Comparison of ENCODE assay signal across 9 mouse cellular contexts in the genomic region with DNA sequence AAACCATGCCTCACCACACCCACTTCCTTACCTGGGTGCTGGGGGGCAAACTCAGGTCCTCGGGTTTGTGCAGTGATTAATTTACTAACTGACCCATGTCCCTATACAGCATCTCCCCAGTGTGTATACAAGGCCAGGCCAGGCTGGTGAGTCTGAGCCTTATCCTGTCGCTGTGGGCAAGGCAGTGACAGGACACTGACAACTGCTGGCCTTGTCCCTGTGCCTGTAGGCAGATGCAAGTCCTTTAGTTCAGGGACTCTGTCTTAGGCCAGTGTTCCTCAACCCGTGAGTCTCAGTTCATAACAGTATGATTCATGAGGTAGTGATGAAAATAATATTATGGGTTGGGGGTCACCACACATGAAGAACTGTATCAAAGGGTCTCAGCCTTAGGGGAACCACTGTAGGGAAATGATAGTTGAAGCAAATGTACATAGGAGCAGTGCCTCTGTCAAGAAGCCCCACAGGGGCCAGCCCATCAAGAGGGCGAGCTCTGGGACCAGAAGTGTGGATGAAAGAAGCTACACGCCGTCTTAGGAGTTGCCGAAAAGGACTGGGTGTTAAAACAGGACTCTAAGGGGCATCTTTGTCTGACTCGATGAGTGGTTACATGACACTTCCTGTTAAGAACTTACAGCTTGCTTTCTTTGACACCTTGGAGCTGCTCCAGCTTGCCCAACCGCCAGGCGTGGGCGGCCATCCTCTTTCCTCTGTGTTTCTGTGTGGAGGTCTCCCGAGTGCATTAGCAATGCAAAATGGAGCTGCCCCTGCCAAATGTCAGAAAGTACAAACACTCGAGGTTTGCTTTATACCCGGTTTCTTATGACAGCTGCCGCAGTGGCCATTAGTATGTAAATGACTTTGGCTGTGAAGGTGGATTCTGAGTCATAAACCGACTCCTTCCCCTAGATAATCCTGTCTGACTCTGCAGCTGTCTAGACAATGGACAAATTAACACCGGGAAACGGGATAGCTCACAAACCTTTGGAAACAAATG.
DNase-seq lines count a peak whose midpoint lies in the region; ATAC-seq and TF ChIP-seq lines count a peak whose summit lies in the region.
"Had no signal": no experiment of that assay in that cellular context is flagged by ENCODE, and none has a peak within 500 bp of the region (broad histone marks: within the 10 kb centered on the region; RNA-seq: fewer than 3 reads in every experiment).

No protein-coding gene starts in this region.

- ATAC-seq in forebrain, embryonic 14.5 days, result peak; percentile 79
- peak; percentile 56 for ATAC-seq in megakaryocyte, adult 5-6 weeks (ENCODE audit: poor library complexity, severe bottlenecking)
- ATAC-seq in stomach, postnatal 0 days (ENCODE audit: low FRiP score, low TSS enrichment), result peak; percentile 70

- H3K27ac ChIP-seq in forebrain, embryonic 14.5 days (ENCODE audit: low read depth, low read length), result peak overlapping the region; percentile 76
- no peak overlapping the region for H3K27ac ChIP-seq in kidney, adult 2 months (ENCODE audit: insufficient read depth, low read depth, low read length)
- H3K27ac ChIP-seq in stomach, postnatal 0 days (replicated peaks), result peak overlapping the region; percentile 53
- H3K27ac ChIP-seq in gastrocnemius, adult 2 months, result no peak overlapping the region
- H3K27ac ChIP-seq: heart, adult 2 months had no signal

- no peak overlapping the region for H3K4me3 ChIP-seq in forebrain, embryonic 14.5 days (ENCODE audit: low read depth, low read length)
- no peak overlapping the region for H3K4me3 ChIP-seq in kidney, adult 2 months (ENCODE audit: insufficient read depth, low read depth, low read length)
- H3K4me3 ChIP-seq in stomach, postnatal 0 days (ENCODE audit: low read depth, low read length), result no peak overlapping the region
- H3K4me3 ChIP-seq in gastrocnemius, adult 2 months, result no peak overlapping the region
- H3K4me3 ChIP-seq: heart, adult 2 months had no signal

- no peak for TF ChIP-seq CTCF in kidney, adult 2 months (conservative IDR thresholded peaks at IDR 0.05; ENCODE audit: insufficient read depth, insufficient read length, low read depth, low read length)
- no peak for TF ChIP-seq CTCF in stomach, postnatal 0 days (IDR thresholded peaks at IDR 0.05; ENCODE audit: low read depth)
- no peak for TF ChIP-seq CTCF in gastrocnemius, adult 2 months (IDR thresholded peaks at IDR 0.05)

- no peak overlapping the region for H3K9ac ChIP-seq in forebrain, embryonic 14.5 days (ENCODE audit: low read length)
- H3K9ac ChIP-seq in stomach, postnatal 0 days (ENCODE audit: low read length), result peak overlapping the region; percentile 18; the same call in 1 of the 2 replicates

- peaks cover 11% of the 10 kb centered on the region for H3K4me1 ChIP-seq in forebrain, embryonic 14.5 days (ENCODE audit: control insufficient read depth, insufficient read depth, low read length)
- H3K4me1 ChIP-seq in kidney, adult 2 months (ENCODE audit: control insufficient read depth, insufficient read depth, low read length), result no peaks in the 10 kb centered on the region
- 0 out of 2 replicates have a peak, but pooled peaks cover 4% of the 10 kb centered on the region for H3K4me1 ChIP-seq in stomach, postnatal 0 days (replicated peaks; ENCODE audit: control insufficient read depth, insufficient read depth)

- DNase-seq in adrenal gland, adult 2 months, result peak; percentile 70
- no peak for DNase-seq in adrenal gland, postnatal 4 days (ENCODE audit: low spot score in 2 of 2)
- DNase-seq in Muller cell, postnatal 12 days (ENCODE audit: inconsistent ontology term), result peak; percentile 91
- DNase-seq in forebrain, embryonic 14.5 days (ENCODE audit: low spot score), result peak; percentile 79
- peak; percentile 46 for DNase-seq in kidney, adult 2 months
- peak; percentile 48 for DNase-seq in stomach, postnatal 0 days (ENCODE audit: low spot score)
- no peak for DNase-seq in gastrocnemius, adult 2 months

- H3K9me3 ChIP-seq in forebrain, embryonic 14.5 days (replicated peaks; ENCODE audit: control insufficient read depth, low read length), result 0 out of 2 replicates have a peak, but pooled peaks cover 2% of the 10 kb centered on the region
- H3K9me3 ChIP-seq in stomach, postnatal 0 days (ENCODE audit: control insufficient read depth, low read length), result no peaks in the 10 kb centered on the region

- H3K4me2 ChIP-seq in forebrain, embryonic 14.5 days (ENCODE audit: low read length), result 0 out of 2 replicates have a peak overlapping the region, but pooled peaks have one; percentile 1
- 0 out of 2 replicates have a peak overlapping the region, but pooled peaks have one; percentile 32 for H3K4me2 ChIP-seq in stomach, postnatal 0 days (replicated peaks; ENCODE audit: low read depth)

- no peaks in the 10 kb centered on the region for H3K27me3 ChIP-seq in forebrain, embryonic 14.5 days (replicated peaks; ENCODE audit: control insufficient read depth, insufficient read depth, low read length)
- H3K27me3 ChIP-seq in kidney, adult 2 months (replicated peaks; ENCODE audit: control insufficient read depth, insufficient read depth, low read length), result no peaks in the 10 kb centered on the region
- no peaks in the 10 kb centered on the region for H3K27me3 ChIP-seq in stomach, postnatal 0 days (ENCODE audit: control insufficient read depth, insufficient read depth, low read length)

- no peak for TF ChIP-seq EP300 in stomach, postnatal 0 days (optimal IDR thresholded peaks at IDR 0.05)

- intact Hi-C loops in gastrocnemius, adult 2 months (cut with DNase I), result no loop called here

- H3K36me3 ChIP-seq in forebrain, embryonic 14.5 days (ENCODE audit: control insufficient read depth, insufficient read depth, low read length), result no peaks in the 10 kb centered on the region
- H3K36me3 ChIP-seq in kidney, adult 2 months (ENCODE audit: control insufficient read depth, insufficient read depth, low read length), result no peaks in the 10 kb centered on the region
- no peaks in the 10 kb centered on the region for H3K36me3 ChIP-seq in stomach, postnatal 0 days (ENCODE audit: control insufficient read depth, insufficient read depth, low read length)

- WGBS in forebrain, embryonic 14.5 days, result 24% methylated on average over 18 of the region's 18 CpGs
- 24% methylated on average over 18 of the region's 18 CpGs for WGBS in kidney, adult 2 months
- 19% methylated on average over 18 of the region's 18 CpGs for WGBS in stomach, postnatal 0 days

- no peak for TF ChIP-seq POLR2A in kidney, adult 2 months (IDR thresholded peaks at IDR 0.05; ENCODE audit: low read depth, low read length)

Comparison
In these comparisons a context has a peak if more than half of its experiments do, and no peak if none do; other contexts are left out.
1. DNase-seq: peak in adrenal gland, adult 2 months (single experiment), Muller cell, postnatal 12 days (single experiment), forebrain, embryonic 14.5 days (single experiment), kidney, adult 2 months (single experiment) and stomach, postnatal 0 days (single experiment); none in adrenal gland, postnatal 4 days (0 of 2) and gastrocnemius, adult 2 months (single experiment).
2. H3K27ac ChIP-seq: peak in forebrain, embryonic 14.5 days (single experiment) and stomach, postnatal 0 days (single experiment); none in kidney, adult 2 months (single experiment) and gastrocnemius, adult 2 months (single experiment).
3. Peak in every context shown above with its lines, with median percentiles within 50 percentile points of each other: ATAC-seq.